Mouse (Mus musculus): Measurements from ENCODE around the gene Slco3a1. TPM values are rescaled to one million over a fixed set of nuclear protein-coding genes. Genes with fewer than 3 reads are reported as not detected.

Slco3a1 gene
- total and polyA plus RNA-seq, 3 experiments, result 0.04 to 0.35 TPM; not detected in 1

DNA sequence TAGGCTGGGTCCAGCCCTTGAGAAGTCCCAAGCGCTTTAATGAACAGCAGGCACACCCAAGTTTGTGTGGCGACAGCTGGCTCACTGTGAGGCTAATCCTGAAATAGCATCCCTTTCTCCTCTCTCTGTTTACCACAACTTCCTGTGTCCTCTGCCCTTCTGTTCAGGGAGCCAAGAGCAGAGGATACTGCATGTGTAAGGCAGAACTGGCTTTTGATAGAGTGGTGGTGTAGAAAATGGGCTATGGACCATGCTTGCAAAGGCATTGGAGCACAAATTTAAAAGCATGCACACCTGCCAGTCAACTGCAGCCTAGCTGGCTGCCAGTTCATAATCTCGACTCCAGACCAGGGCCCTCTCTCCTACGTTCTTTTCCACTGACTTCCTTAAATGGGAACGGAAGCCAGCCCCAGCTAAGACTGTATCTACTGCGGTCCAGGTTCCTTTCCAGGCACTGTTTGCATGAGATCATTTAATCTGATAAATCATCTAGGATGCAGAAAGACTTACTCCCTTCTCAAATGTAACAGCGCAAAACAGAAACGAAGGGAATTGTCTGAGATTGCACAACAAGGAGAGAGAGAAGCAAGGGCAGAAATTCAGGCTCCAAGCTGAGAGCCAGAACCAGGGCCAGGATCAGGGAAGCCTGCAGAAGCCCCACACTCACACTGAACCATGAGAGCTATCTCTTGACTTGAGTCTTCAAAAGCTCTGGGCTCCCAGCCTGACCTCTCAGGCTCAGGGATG lies 95.9 kb downstream of the Slco3a1 start:
- Histone ChIP-seq H3K9ac (ENCODE audit: insufficient read depth, low read depth) (no peak overlapping the region), H3K79me2 (replicated peaks; ENCODE audit: control insufficient read depth, extremely low read depth, insufficient read depth, poor library complexity, severe bottlenecking) (no peaks in the 10 kb centered on the region), H3K27ac (ENCODE audit: insufficient read depth, low read depth) (no peak overlapping the region), H3K9me3 (replicated peaks; ENCODE audit: low read length) (peaks cover 23% of the 10 kb centered on the region), H3K36me3 (replicated peaks in 1 of 2; ENCODE audit: control insufficient read depth in 1 of 2, insufficient read depth in 1 of 2, low read length in 1 of 2) (no peaks in the 10 kb centered on the region), H3K27me3 (replicated peaks) (no peaks in the 10 kb centered on the region), H3K4me1 (ENCODE audit: control insufficient read depth in 1 of 2, insufficient read depth in 2 of 2) (0 out of 4 replicates have a peak, but pooled peaks cover 0 to 4% of the 10 kb centered on the region in 2 experiments), H3K4me2 (ENCODE audit: insufficient read depth, low read depth, poor library complexity, severe bottlenecking) (no peak overlapping the region), H3K4me3 (replicated peaks in 1 of 3; ENCODE audit: low read depth in 2 of 3, low read length in 2 of 3, poor library complexity in 1 of 3) (no peak overlapping the region)
- dilution Hi-C loops (cut with MboI; ENCODE audit: extremely low pct_ligation_motif_present, extremely low pct_unique_long_range_greater_than_20kb, low sequenced_read_pairs) (no loop called here), in situ Hi-C loops (cut with MboI; ENCODE audit: low pct_ligation_motif_present, low pct_unique_long_range_greater_than_20kb, low sequenced_read_pairs) (no loop called here)
- no peak for DNase-seq (ENCODE audit: extremely low read depth)
- TF ChIP-seq MAFK (IDR thresholded peaks at IDR 0.05; ENCODE audit: insufficient replicate concordance, low read length) (no peak), BHLHE40 (IDR thresholded peaks at IDR 0.05; ENCODE audit: low read depth, low read length) (no peak), ZMIZ1 (IDR thresholded peaks at IDR 0.05; ENCODE audit: low read depth, low read length) (no peak), EP300 (IDR thresholded peaks at IDR 0.05; ENCODE audit: low read length) (no peak), SIN3A (IDR thresholded peaks at IDR 0.05; ENCODE audit: low read length) (no peak), SMC3 (IDR thresholded peaks at IDR 0.05; ENCODE audit: low read depth, low read length) (no peak), MYC (IDR thresholded peaks at IDR 0.05; ENCODE audit: low read depth, low read length) (no peak), NELFE (IDR thresholded peaks at IDR 0.05; ENCODE audit: low read depth, low read length) (no peak), ZC3H11A (IDR thresholded peaks at IDR 0.05; ENCODE audit: low read depth, low read length) (no peak), ETS1 (conservative IDR thresholded peaks at IDR 0.05; ENCODE audit: low read depth, low read length) (no peak), CHD2 (IDR thresholded peaks at IDR 0.05; ENCODE audit: low read length) (no peak), CHD1 (IDR thresholded peaks at IDR 0.05; ENCODE audit: low read depth, low read length) (no peak), GABPA (IDR thresholded peaks at IDR 0.05; ENCODE audit: insufficient replicate concordance, low read depth, low read length) (no peak), MEF2A (IDR thresholded peaks at IDR 0.05; ENCODE audit: borderline replicate concordance, low read depth, low read length) (no peak), CTCF (conservative IDR thresholded peaks at IDR 0.05 in 1 of 2, IDR thresholded peaks at IDR 0.05 in 1 of 2; ENCODE audit: low read depth in 2 of 2, low read length in 2 of 2) (no peak), MXI1 (IDR thresholded peaks at IDR 0.05; ENCODE audit: low read depth, low read length) (no peak)

GRCm38 (mm10) chr7:74457347-74457975 lies 97.1 kb downstream of the Slco3a1 start:
- H3K27ac ChIP-seq (ENCODE audit: insufficient read depth, low read depth), result no peak overlapping the region
- H3K4me1 ChIP-seq (ENCODE audit: control insufficient read depth in 1 of 2, insufficient read depth in 2 of 2), result 0 out of 4 replicates have a peak, but pooled peaks cover 0 to 4% of the 10 kb centered on the region in 2 experiments
- H3K27me3 ChIP-seq (replicated peaks), result no peaks in the 10 kb centered on the region
- dilution Hi-C loops (cut with MboI; ENCODE audit: extremely low pct_ligation_motif_present, extremely low pct_unique_long_range_greater_than_20kb, low sequenced_read_pairs) (no loop called here), in situ Hi-C loops (cut with MboI; ENCODE audit: low pct_ligation_motif_present, low pct_unique_long_range_greater_than_20kb, low sequenced_read_pairs) (no loop called here)
- no peaks in the 10 kb centered on the region for H3K36me3 ChIP-seq (replicated peaks in 1 of 2; ENCODE audit: control insufficient read depth in 1 of 2, insufficient read depth in 1 of 2, low read length in 1 of 2)
- no peak overlapping the region for H3K9ac ChIP-seq (ENCODE audit: insufficient read depth, low read depth)
- H3K79me2 ChIP-seq (replicated peaks; ENCODE audit: control insufficient read depth, extremely low read depth, insufficient read depth, poor library complexity, severe bottlenecking), result no peaks in the 10 kb centered on the region
- TF ChIP-seq EP300 (IDR thresholded peaks at IDR 0.05; ENCODE audit: low read length) (no peak), JUND (conservative IDR thresholded peaks at IDR 0.05; ENCODE audit: low read depth, low read length) (no peak), KAT2A (IDR thresholded peaks at IDR 0.05; ENCODE audit: insufficient replicate concordance, low read length) (no peak), BHLHE40 (IDR thresholded peaks at IDR 0.05; ENCODE audit: low read depth, low read length) (no peak), GABPA (IDR thresholded peaks at IDR 0.05; ENCODE audit: insufficient replicate concordance, low read depth, low read length) (no peak), RCOR1 (conservative IDR thresholded peaks at IDR 0.05; ENCODE audit: low read depth, low read length) (no peak), USF1 (IDR thresholded peaks at IDR 0.05; ENCODE audit: low read depth, low read length) (no peak), CHD2 (IDR thresholded peaks at IDR 0.05; ENCODE audit: low read length) (no peak), ETS1 (conservative IDR thresholded peaks at IDR 0.05; ENCODE audit: low read depth, low read length) (no peak), ZKSCAN1 (IDR thresholded peaks at IDR 0.05; ENCODE audit: borderline replicate concordance, low read depth, low read length) (no peak), USF2 (conservative IDR thresholded peaks at IDR 0.05; ENCODE audit: low read depth, low read length) (no peak), HCFC1 (IDR thresholded peaks at IDR 0.05; ENCODE audit: low read depth, low read length) (no peak), ZNF384 (IDR thresholded peaks at IDR 0.05; ENCODE audit: low read depth, low read length) (no peak), TBP (conservative IDR thresholded peaks at IDR 0.05; ENCODE audit: low read depth, low read length) (no peak), MYC (IDR thresholded peaks at IDR 0.05; ENCODE audit: low read depth, low read length) (no peak)
- H3K9me3 ChIP-seq (replicated peaks; ENCODE audit: low read length), result peaks cover 23% of the 10 kb centered on the region
- H3K4me2 ChIP-seq (ENCODE audit: insufficient read depth, low read depth, poor library complexity, severe bottlenecking), result no peak overlapping the region
- no peak for DNase-seq (ENCODE audit: extremely low read depth)
- H3K4me3 ChIP-seq (replicated peaks in 1 of 3; ENCODE audit: low read depth in 2 of 3, low read length in 2 of 3, poor library complexity in 1 of 3), result no peak overlapping the region
